Mouse (Mus musculus): Measurements from ENCODE around the gene Ephx1. TPM values are rescaled to one million over a fixed set of nuclear protein-coding genes. Genes with fewer than 3 reads are reported as not detected.

The Ephx1 gene
- polyA plus RNA-seq, 1 experiment from 2014 or later, result 4.4 TPM

DNA sequence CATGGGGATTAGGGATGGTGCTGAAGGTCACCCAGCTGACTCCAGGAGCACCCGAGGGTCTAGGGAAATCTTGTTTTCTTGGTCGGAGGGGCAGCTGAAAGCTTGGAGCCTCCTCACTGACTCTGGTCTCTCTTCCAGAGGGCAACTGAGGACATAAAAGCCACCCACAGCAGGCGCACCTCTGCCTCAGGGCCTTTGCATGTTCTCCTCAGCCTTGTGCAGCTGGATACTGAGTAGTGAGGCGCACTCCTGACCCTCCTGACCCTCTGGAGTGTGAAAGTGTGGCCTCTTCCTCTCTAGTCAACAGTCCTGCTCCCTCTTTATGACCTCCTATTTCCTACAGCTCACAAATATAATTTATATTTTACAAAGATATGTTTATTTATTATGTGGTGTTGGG, 4.7 kb downstream of the Ephx1 start:
- no peaks in the 10 kb centered on the region for H3K9me3 ChIP-seq (ENCODE audit: control insufficient read depth, low read length)
- ATAC-seq, result no peak
- WGBS, result 72% methylated on average over 4 of the region's 4 CpGs
- H3K9ac ChIP-seq (ENCODE audit: low read depth, low read length), result no peak overlapping the region
- peaks cover 21% of the 10 kb centered on the region for H3K4me1 ChIP-seq (ENCODE audit: control insufficient read depth, insufficient read depth, low read length)
- no peaks in the 10 kb centered on the region for H3K27me3 ChIP-seq (replicated peaks; ENCODE audit: control insufficient read depth, insufficient read depth, low read length)
- H3K36me3 ChIP-seq (ENCODE audit: control insufficient read depth, insufficient read depth, low read length), result no peaks in the 10 kb centered on the region
- H3K4me2 ChIP-seq (ENCODE audit: low read depth, low read length), result 0 out of 2 replicates have a peak overlapping the region, but pooled peaks have one; percentile 98
- H3K27ac ChIP-seq (ENCODE audit: low read length), result no peak overlapping the region
- H3K4me3 ChIP-seq (ENCODE audit: low read length), result no peak overlapping the region

DNA sequence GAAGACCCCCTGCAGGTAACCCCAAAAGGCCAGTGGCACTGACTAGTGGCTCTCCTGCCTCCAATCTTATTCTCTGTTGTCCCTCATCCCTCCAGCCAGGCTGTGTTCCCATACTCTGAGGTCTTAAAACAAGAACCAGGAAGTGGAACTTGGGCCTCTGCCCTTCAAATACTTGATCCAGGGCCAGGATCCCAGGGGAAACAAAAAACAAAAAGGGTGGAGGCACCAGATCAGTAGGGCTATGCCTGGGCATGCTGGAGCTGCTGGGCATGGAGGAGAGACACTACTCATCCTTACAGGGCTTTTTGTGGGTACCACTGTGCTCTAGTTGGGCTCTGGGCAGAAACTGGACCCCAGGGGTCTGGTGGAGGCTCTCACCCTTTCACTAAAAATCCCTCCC, 5.1 kb downstream of the Ephx1 start:
- no peak for ATAC-seq
- no peaks in the 10 kb centered on the region for H3K36me3 ChIP-seq (ENCODE audit: control insufficient read depth, insufficient read depth, low read length)
- H3K27ac ChIP-seq (ENCODE audit: low read length), result no peak overlapping the region
- H3K9me3 ChIP-seq (ENCODE audit: control insufficient read depth, low read length), result no peaks in the 10 kb centered on the region
- no peaks in the 10 kb centered on the region for H3K27me3 ChIP-seq (replicated peaks; ENCODE audit: control insufficient read depth, insufficient read depth, low read length)
- peaks cover 21% of the 10 kb centered on the region for H3K4me1 ChIP-seq (ENCODE audit: control insufficient read depth, insufficient read depth, low read length)
- no peak overlapping the region for H3K4me2 ChIP-seq (ENCODE audit: low read depth, low read length)
- no peak overlapping the region for H3K9ac ChIP-seq (ENCODE audit: low read depth, low read length)
- H3K4me3 ChIP-seq (ENCODE audit: low read length), result no peak overlapping the region

DNA sequence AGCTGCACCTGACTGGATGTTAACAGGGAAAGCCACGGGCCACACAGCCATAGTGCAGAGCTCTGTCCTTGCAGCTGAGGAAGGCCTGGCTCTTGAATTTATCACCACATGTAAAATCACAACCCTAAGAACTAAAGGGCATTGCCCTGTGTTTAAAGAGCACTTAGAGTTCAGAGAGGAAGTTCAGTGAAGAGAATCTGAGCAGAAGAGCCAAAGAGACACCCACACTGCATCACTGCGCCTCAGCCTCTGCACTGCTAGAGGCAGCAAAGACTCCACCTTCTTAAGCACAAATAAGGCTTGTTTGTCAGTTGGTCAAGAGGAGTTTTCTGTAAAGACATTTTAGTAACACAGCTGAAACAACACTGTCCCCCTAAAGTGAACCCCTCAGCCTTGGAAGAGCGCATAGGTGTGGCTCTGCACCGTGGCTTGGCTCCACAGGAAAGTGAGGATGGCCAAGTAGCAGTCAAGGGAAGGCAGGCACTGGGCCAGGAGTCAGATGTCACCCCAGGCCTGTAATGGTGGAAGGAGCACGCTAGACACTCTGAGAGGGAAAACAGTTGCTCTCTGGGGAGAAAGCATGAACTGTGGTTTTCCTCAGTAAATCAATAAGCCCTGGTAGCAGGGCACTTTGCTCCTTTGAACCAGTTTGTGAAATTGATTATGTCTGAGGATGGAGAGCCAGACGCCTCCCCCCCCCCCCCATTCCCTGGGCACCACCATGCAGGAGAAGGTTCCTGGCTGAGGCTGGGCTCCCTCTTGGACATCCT, 5.8 kb downstream of the Ephx1 start:
- Histone ChIP-seq H3K4me3 (ENCODE audit: low read length) (no peak overlapping the region), H3K27ac (ENCODE audit: low read length) (no peak overlapping the region)

DNA sequence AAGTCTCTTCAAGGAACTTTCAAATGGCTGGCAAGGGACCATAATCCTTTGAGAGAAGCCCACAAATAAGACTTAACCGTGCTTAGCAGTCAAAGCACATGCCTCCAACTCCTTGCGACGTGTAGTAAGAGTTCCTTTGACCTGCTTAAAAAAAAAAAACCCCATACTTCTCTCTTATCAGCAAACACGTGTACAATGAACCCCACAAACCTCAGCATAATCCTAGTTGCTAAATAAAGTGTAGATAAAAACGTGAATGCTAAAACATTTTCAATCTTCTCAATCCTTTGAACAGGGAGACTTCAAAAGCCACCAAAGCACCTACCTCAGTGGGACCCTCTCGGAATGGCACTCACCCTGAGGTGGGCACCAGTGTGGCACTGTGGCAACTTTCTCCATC, 7.3 kb downstream of the Ephx1 start:
- H3K27me3 ChIP-seq (replicated peaks; ENCODE audit: control insufficient read depth, insufficient read depth, low read length), result no peaks in the 10 kb centered on the region
- no peak overlapping the region for H3K9ac ChIP-seq (ENCODE audit: low read depth, low read length)
- no peak overlapping the region for H3K27ac ChIP-seq (ENCODE audit: low read length)
- H3K4me1 ChIP-seq (ENCODE audit: control insufficient read depth, insufficient read depth, low read length), result peaks cover 21% of the 10 kb centered on the region
- no peaks in the 10 kb centered on the region for H3K9me3 ChIP-seq (ENCODE audit: control insufficient read depth, low read length)
- 64% methylated on average over 6 of the region's 6 CpGs for WGBS
- H3K4me2 ChIP-seq (ENCODE audit: low read depth, low read length), result no peak overlapping the region
- no peak overlapping the region for H3K4me3 ChIP-seq (ENCODE audit: low read length)
- ATAC-seq, result no peak
- H3K36me3 ChIP-seq (ENCODE audit: control insufficient read depth, insufficient read depth, low read length), result no peaks in the 10 kb centered on the region

More for the DNA sequence above, 5.8 kb downstream of the Ephx1 start:
- ATAC-seq, result no peak
- Histone ChIP-seq H3K4me1 (ENCODE audit: control insufficient read depth, insufficient read depth, low read length) (peaks cover 21% of the 10 kb centered on the region), H3K9ac (ENCODE audit: low read depth, low read length) (no peak overlapping the region), H3K9me3 (ENCODE audit: control insufficient read depth, low read length) (no peaks in the 10 kb centered on the region), H3K27me3 (replicated peaks; ENCODE audit: control insufficient read depth, insufficient read depth, low read length) (no peaks in the 10 kb centered on the region), H3K36me3 (ENCODE audit: control insufficient read depth, insufficient read depth, low read length) (no peaks in the 10 kb centered on the region), H3K4me2 (ENCODE audit: low read depth, low read length) (no peak overlapping the region)
- 75% methylated on average over 6 of the region's 6 CpGs for WGBS

DNA sequence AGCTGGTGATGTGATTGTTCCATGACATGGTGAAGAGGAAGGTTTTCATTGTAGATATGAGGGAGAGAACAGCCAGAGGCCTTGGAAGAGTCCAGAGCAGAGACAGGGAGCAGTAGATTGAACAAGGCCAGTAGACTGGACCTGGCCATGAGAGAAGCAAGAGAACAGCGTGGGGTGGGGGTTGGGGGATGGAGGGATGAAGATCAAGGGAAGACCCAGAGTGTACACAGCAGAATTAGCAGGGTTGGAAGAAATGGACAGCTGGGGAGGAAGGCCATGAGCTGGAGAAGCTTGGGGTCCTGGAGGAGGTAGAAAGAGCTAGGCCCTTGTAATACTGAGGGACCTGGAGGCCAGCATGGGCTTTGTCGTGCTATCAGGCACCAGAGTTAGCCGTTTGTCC, 8.3 kb downstream of the Ephx1 start:
- Histone ChIP-seq H3K4me3 (ENCODE audit: low read length) (no peak overlapping the region), H3K4me2 (ENCODE audit: low read depth, low read length) (no peak overlapping the region), H3K9me3 (ENCODE audit: control insufficient read depth, low read length) (no peaks in the 10 kb centered on the region), H3K4me1 (ENCODE audit: control insufficient read depth, insufficient read depth, low read length) (peaks cover 19% of the 10 kb centered on the region), H3K27me3 (replicated peaks; ENCODE audit: control insufficient read depth, insufficient read depth, low read length) (no peaks in the 10 kb centered on the region), H3K27ac (ENCODE audit: low read length) (no peak overlapping the region), H3K36me3 (ENCODE audit: control insufficient read depth, insufficient read depth, low read length) (no peaks in the 10 kb centered on the region), H3K9ac (ENCODE audit: low read depth, low read length) (no peak overlapping the region)
- 83% methylated on average over 3 of the region's 3 CpGs for WGBS
- no peak for ATAC-seq

DNA sequence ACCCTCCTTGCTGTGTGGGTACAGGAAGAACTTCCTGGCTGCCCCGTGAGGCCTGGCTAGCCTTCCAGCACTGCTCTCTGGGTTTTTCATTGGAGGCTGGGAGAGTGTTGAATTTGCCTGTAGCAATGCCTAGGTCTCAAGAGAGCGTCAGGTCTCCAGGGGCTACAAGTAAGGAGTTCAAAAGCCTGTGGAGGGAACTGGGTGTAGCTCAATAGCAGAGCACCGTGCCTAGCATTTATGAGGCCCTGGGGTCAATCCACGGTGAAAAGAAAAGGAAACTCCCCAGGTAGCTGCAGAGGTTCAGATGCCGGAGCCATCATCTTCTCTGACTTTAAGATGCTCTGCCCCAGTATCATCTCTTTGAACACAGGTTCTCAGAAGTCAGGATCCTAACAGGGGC, 9.1 kb downstream of the Ephx1 start:
- Histone ChIP-seq H3K4me2 (ENCODE audit: low read depth, low read length) (no peak overlapping the region), H3K4me3 (ENCODE audit: low read length) (no peak overlapping the region), H3K27ac (ENCODE audit: low read length) (no peak overlapping the region)

DNA sequence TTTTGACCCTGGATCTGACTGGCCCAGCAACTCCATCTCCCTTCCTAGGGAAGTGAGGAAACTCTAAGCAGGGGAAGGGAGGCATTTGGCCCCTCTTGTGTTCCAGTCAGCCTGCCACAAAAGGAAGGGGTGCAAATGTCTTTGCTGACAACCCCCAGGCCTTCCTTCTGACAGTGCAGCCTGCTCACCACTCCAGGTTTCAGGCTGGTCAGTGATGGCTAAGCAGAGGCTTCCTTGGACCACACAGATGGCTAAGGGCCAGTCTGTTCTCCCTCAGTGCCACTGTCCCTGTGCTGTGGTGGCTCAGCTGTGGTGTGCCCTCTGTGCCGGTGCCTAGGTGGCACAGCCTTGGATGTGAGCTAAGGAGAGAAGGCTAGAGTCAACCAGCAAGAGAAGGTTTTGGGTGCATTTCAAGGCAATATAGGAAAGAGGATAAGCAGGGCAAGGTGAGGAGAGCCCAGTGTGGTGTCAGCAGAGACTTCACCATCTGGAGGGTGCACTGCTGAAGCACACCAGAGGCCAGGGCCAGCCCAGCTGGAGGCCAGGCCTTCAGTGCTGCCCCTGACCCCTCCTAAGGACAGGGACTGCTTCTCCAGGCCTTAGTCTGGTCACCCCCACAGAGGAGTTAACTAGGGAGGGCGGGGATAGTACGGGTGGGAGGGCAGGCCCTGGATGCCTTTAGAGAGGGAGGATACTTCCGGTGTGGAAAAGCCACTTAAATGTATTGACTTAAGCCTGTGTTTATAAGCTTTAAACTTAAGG, 10.4 kb downstream of the Ephx1 start:
- no peak; the same call in 1 of the 2 replicates for ATAC-seq
- no peaks in the 10 kb centered on the region for H3K27me3 ChIP-seq (replicated peaks; ENCODE audit: control insufficient read depth, insufficient read depth, low read length)
- H3K27ac ChIP-seq (ENCODE audit: low read length), result no peak overlapping the region
- H3K9ac ChIP-seq (ENCODE audit: low read depth, low read length), result no peak overlapping the region
- 57% methylated on average over 4 of the region's 4 CpGs for WGBS
- no peaks in the 10 kb centered on the region for H3K36me3 ChIP-seq (ENCODE audit: control insufficient read depth, insufficient read depth, low read length)
- H3K4me1 ChIP-seq (ENCODE audit: control insufficient read depth, insufficient read depth, low read length), result peaks cover 2% of the 10 kb centered on the region
- no peak overlapping the region for H3K4me3 ChIP-seq (ENCODE audit: low read length)
- no peak overlapping the region for H3K4me2 ChIP-seq (ENCODE audit: low read depth, low read length)
- H3K9me3 ChIP-seq (ENCODE audit: control insufficient read depth, low read length), result no peaks in the 10 kb centered on the region

More for the DNA sequence above, 9.1 kb downstream of the Ephx1 start:
- no peak overlapping the region for H3K9ac ChIP-seq (ENCODE audit: low read depth, low read length)
- H3K9me3 ChIP-seq (ENCODE audit: control insufficient read depth, low read length), result no peaks in the 10 kb centered on the region
- ATAC-seq, result no peak
- H3K36me3 ChIP-seq (ENCODE audit: control insufficient read depth, insufficient read depth, low read length), result no peaks in the 10 kb centered on the region
- H3K4me1 ChIP-seq (ENCODE audit: control insufficient read depth, insufficient read depth, low read length), result peaks cover 11% of the 10 kb centered on the region
- 71% methylated on average over 5 of the region's 5 CpGs for WGBS
- H3K27me3 ChIP-seq (replicated peaks; ENCODE audit: control insufficient read depth, insufficient read depth, low read length), result no peaks in the 10 kb centered on the region

DNA sequence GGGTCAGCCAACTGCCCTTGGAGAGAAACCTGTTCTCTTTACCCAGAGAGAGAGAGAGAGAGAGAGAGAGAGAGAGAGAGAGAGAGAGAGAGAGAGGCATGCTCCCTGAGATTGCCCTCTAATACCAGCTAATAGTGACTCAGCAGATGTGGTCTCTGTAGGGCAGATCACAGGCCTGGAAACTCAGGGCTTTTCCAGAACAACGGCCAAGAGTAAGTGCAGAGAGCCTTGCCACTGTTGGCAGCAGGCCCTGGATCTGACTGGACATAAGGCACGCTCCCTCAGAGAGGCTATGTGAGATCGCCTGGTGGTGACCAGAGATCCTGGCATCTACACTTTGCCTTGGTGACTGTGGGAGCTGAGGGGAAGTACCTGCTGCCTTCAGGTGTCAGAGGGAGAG, 10.9 kb downstream of the Ephx1 start:
- Histone ChIP-seq H3K4me2 (ENCODE audit: low read depth, low read length) (no peak overlapping the region), H3K4me1 (ENCODE audit: control insufficient read depth, insufficient read depth, low read length) (no peaks in the 10 kb centered on the region; the same call in 1 of the 2 replicates), H3K27ac (ENCODE audit: low read length) (no peak overlapping the region), H3K27me3 (replicated peaks; ENCODE audit: control insufficient read depth, insufficient read depth, low read length) (no peaks in the 10 kb centered on the region), H3K9ac (ENCODE audit: low read depth, low read length) (no peak overlapping the region), H3K9me3 (ENCODE audit: control insufficient read depth, low read length) (no peaks in the 10 kb centered on the region), H3K4me3 (ENCODE audit: low read length) (no peak overlapping the region), H3K36me3 (ENCODE audit: control insufficient read depth, insufficient read depth, low read length) (no peaks in the 10 kb centered on the region)
- ATAC-seq, result no peak
- WGBS, result 70% methylated on average over 3 of the region's 3 CpGs

DNA sequence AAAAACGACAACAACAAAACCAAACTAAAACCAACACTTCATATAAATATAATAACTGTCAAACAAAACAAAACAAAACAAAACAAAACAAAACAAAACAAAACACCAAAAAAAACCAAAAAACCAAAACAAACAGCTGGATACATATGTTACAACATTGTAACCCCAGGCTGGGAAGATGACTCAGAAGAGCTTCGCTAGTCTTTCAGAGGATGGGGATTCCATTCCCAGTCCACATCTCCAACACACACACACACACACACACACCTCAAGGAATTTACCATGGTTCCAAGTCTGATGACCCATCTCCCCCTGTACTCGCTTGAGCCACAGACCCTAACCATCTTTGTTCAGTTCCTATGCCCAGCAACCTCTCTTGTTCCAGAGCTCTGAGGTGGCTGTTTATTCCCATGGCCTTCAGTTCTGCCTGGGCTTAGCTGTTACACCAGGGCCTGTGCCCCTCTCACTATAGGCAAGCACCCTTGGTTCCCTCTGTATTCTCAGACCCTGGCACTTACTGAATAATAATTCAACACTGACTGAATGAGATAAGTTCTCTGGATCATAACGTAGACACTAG, 11.6 kb downstream of the Ephx1 start:
- no peaks in the 10 kb centered on the region for H3K27me3 ChIP-seq (replicated peaks; ENCODE audit: control insufficient read depth, insufficient read depth, low read length)
- ATAC-seq, result no peak
- H3K4me3 ChIP-seq (ENCODE audit: low read length), result no peak overlapping the region
- WGBS, result 87% methylated on average over 4 of the region's 4 CpGs
- H3K4me1 ChIP-seq (ENCODE audit: control insufficient read depth, insufficient read depth, low read length), result no peaks in the 10 kb centered on the region; the same call in 1 of the 2 replicates
- H3K27ac ChIP-seq (ENCODE audit: low read length), result no peak overlapping the region
- H3K4me2 ChIP-seq (ENCODE audit: low read depth, low read length), result no peak overlapping the region
- H3K9ac ChIP-seq (ENCODE audit: low read depth, low read length), result no peak overlapping the region
- no peaks in the 10 kb centered on the region for H3K36me3 ChIP-seq (ENCODE audit: control insufficient read depth, insufficient read depth, low read length)
- H3K9me3 ChIP-seq (ENCODE audit: control insufficient read depth, low read length), result no peaks in the 10 kb centered on the region
